In the genomic region with DNA sequence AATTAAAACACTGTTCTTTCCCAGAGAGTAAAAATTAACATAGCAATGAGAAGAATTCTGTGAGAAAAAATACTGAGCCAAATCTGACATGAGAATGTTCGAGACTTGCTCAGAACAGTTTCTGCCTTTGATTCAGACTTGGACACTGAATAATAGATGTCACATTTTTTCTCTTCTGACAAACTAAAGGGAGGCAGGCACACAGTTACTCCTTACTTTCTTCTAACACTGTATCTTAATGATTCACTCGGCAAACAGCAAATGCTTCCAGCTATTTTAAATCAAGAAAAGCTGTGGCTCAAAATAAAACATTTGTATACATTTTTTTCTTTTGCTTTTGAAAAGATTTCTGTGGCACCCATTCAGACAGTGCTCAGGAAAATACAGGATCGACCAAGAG, we compare ENCODE assay signal across 18 mouse cellular contexts. TPM values are rescaled to one million over a fixed set of nuclear protein-coding genes. Genes with fewer than 3 reads are reported as not detected.
"Had no signal": no experiment of that assay in that cellular context is flagged by ENCODE, and none has a peak within 500 bp of the region (broad histone marks: within the 10 kb centered on the region; RNA-seq: fewer than 3 reads in every experiment).

No protein-coding gene starts in this region.

- H3K9ac ChIP-seq: liver, embryonic 13.5 days; stomach, embryonic 15.5 days had no signal

- H3K36me3 ChIP-seq: liver, embryonic 13.5 days; stomach, embryonic 15.5 days had no signal

- H3K4me1 ChIP-seq: liver, embryonic 13.5 days; stomach, embryonic 15.5 days had no signal

- DNase-seq: kidney, adult 9 months; kidney, postnatal 25 days; layer of hippocampus, adult 9-11 months; liver, embryonic 13.5 days; lung, adult 2 months; lung, postnatal 14 days; lung, postnatal 4 days; midbrain, embryonic 14.5 days; thymus, adult 2 months; thymus, postnatal 14 days; thymus, postnatal 4 days had no signal

- H3K9me3 ChIP-seq: liver, embryonic 13.5 days; stomach, embryonic 15.5 days had no signal

- H3K4me3 ChIP-seq: layer of hippocampus, adult 2 months; left cerebral cortex, adult 2 months; liver, embryonic 13.5 days had no signal

- H3K27me3 ChIP-seq: liver, embryonic 13.5 days; stomach, embryonic 15.5 days had no signal

- H3K4me2 ChIP-seq: liver, embryonic 13.5 days; midbrain, embryonic 11.5 days had no signal

- H3K27ac ChIP-seq: kidney, postnatal 0 days; layer of hippocampus, adult 2 months; left cerebral cortex, adult 2 months; liver, embryonic 13.5 days; stomach, embryonic 15.5 days had no signal

RNA-seq across cellular contexts. Expression of gene Plch1, which starts 7.1 kb away (rescaled TPM):
- total RNA-seq: megakaryocyte-erythroid progenitor cell, adult 5-6 weeks had no signal
- polyA plus RNA-seq: liver, adult 2 months had no signal
